Mouse (Mus musculus): Measurements from ENCODE around the gene Olfr1380.

DNA sequence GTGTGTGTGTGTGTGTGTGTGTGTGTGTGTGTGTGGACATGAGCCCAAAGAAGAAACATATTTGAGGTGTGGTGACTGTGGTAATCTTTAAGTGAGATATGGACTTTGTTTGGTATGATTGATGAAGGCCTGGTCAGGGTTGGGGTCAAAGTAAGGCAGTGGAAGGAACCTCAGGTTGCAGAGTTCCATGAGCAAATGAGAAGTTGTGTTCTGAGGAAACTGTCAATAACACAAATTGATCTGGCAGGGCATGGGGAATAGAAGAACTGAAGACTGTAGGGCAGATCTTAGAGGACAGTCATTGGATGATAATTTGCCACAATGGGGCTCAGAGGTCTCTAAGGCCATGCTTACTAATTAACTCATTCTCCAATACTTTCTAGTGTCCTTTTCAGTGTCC lies 37.3 kb upstream of the Olfr1380 start, which contains the start of gene Olfr1383:
- TF ChIP-seq CHD2 (IDR thresholded peaks at IDR 0.05; ENCODE audit: low read depth, low read length) (no peak), HCFC1 (IDR thresholded peaks at IDR 0.05; ENCODE audit: borderline replicate concordance, insufficient read depth, low read length) (no peak)

Data from ES-E14 (cell line).